Mouse (Mus musculus) liver, embryonic 16.5 days (tissue): Measurements from ENCODE around the gene Slc40a1. TPM values are rescaled to one million over a fixed set of nuclear protein-coding genes. Genes with fewer than 3 reads are reported as not detected.
A peak's percentile ranks its signal among the peaks of the same experiment; 100 is the strongest.

Experiments used
- ATAC-seq: fragments of 200-750 bp; cut with Nextera tagmentation; 2 replicates; pipeline ENCODE4 v1.8.0; 2017; ENCODE audit warnings: low read depth, mild to moderate bottlenecking, moderate number of reproducible peaks, moderate library complexity
- H3K27ac ChIP-seq: fragments of 300-500 bp; sonication (generic); 2 replicates; pipeline ENCODE4 v1.5.1; 2014; ENCODE audit warnings: mild to moderate bottlenecking, low read length
- H3K27me3 ChIP-seq: fragments of 300-500 bp; sonication (generic); 2 replicates; pipeline ENCODE4 v1.6.1; 2014; ENCODE audit warnings: low read depth, low read length, mixed read lengths; ENCODE audit not compliant: control insufficient read depth, insufficient read depth
- H3K36me3 ChIP-seq: fragments of 300-500 bp; sonication (generic); 2 replicates; pipeline ENCODE4 v1.6.1; 2014; ENCODE audit warnings: mild to moderate bottlenecking; ENCODE audit not compliant: control insufficient read depth, insufficient read depth
- H3K4me1 ChIP-seq: fragments of 300-500 bp; sonication (generic); 2 replicates; pipeline ENCODE4 v1.6.1; 2014; ENCODE audit warnings: low read depth, low read length, mixed read lengths; ENCODE audit not compliant: control insufficient read depth
- H3K4me2 ChIP-seq: fragments of 300-500 bp; sonication (generic); 2 replicates; pipeline ENCODE4 v1.6.1; 2014; ENCODE audit warnings: low read depth, low read length, mixed read lengths
- H3K4me3 ChIP-seq: fragments of 300-500 bp; sonication (generic); 2 replicates; pipeline ENCODE4 v1.5.1; 2014; ENCODE audit warnings: low read depth, mild to moderate bottlenecking, low read length
- H3K9ac ChIP-seq: fragments of 300-500 bp; sonication (generic); 2 replicates; pipeline ENCODE4 v1.6.1; 2014; ENCODE audit warnings: low read depth, low read length
- H3K9me3 ChIP-seq: fragments of 300-500 bp; sonication (generic); replicated peaks from 2 replicates; pipeline ENCODE4 v1.6.1; 2016; ENCODE audit warnings: low read length; ENCODE audit not compliant: control insufficient read depth
- WGBS: fragments of 180-500 bp; shearing (Covaris S2); extraction: QIAGEN DNeasy Blood & Tissue Kit; methylation state at CpG from one replicate; pipeline ENCODE4 v1.1.7; 2014; ENCODE audit not compliant: insufficient replicate concordance; 5-methylcytosine and 5-hydroxymethylcytosine counted together
- polyA plus RNA-seq: library from polyadenylated mRNA; unstranded; fragments of >200 nt; fragmentation: Nextera tagmentation; extraction: Ambion mirVana; gene quantifications from 2 replicates; pipeline ENCODE4 v1.2.1, GENCODE M21; 2015

Slc40a1 gene
- polyA plus RNA-seq, result 178 and 179 TPM in 2 replicates

GRCm38 (mm10) chr1:45926393-45926763 is at the start of gene Slc40a1:
TSS of gene Slc40a1 (minus strand) at chr1:45926523.
- 6% methylated on average over 9 of the region's 9 CpGs for WGBS
- H3K4me3 ChIP-seq, result peak within 1 kb of the TSS; percentile 85
- ATAC-seq, result peak; percentile 83
- H3K4me2 ChIP-seq, result peak within 1 kb of the TSS; percentile 88
- peaks cover 19% of the 10 kb centered on the region for H3K4me1 ChIP-seq
- peak within 1 kb of the TSS; percentile 90 for H3K27ac ChIP-seq
- no peaks in the 10 kb centered on the region for H3K27me3 ChIP-seq
- peak within 1 kb of the TSS; percentile 88 for H3K9ac ChIP-seq
- H3K36me3 ChIP-seq, result no peaks in the 10 kb centered on the region; the same call in 1 of the 2 replicates
- H3K9me3 ChIP-seq, result no peaks in the 10 kb centered on the region

DNA sequence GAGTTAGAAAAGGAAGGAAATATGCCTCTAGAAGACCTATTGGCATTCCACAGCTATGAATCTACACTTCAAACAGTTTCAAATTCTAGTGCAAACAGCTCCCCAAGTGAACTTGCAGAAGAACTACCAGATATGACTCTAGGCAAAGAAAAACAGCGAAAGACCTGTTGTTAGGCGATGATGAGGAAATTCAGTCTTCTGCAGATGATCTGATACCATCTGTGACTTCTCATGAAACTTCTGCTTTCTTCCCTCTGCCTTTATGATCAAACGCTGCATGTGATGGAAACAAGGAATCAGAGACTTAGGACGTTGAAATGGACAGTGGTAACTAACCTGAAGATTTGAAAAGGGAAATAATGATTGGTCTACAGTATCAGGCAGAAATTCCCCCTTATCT is 45.0 kb upstream of the Slc40a1 start:
- H3K36me3 ChIP-seq, result no peaks in the 10 kb centered on the region
- H3K4me1 ChIP-seq, result no peaks in the 10 kb centered on the region
- 35% methylated on average over 4 of the region's 4 CpGs for WGBS
- H3K4me3 ChIP-seq, result no peak overlapping the region
- H3K9ac ChIP-seq, result no peak overlapping the region
- no peaks in the 10 kb centered on the region for H3K27me3 ChIP-seq
- no peak overlapping the region for H3K4me2 ChIP-seq
- no peaks in the 10 kb centered on the region for H3K9me3 ChIP-seq
- ATAC-seq, result no peak
- no peak overlapping the region for H3K27ac ChIP-seq

DNA sequence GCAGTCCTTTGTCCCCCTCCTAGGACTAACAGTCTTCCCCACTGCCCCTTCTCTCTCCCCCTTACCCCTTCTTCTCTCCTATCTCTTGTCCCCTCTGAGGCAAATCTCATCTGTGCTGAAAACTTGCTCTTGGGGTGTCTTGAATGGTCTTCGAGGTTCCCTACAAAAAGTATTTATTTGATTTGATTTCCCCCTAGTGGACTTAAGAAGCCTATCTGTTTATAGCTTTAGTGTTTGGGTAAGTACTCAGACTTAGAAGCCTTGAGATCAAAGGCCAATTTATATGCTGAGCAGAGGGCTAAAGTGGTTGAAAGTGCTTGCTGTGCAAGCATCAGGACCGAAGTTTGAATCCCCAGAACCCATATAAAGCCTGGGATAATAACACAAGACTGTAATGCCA is 22.7 kb upstream of the Slc40a1 start:
- H3K36me3 ChIP-seq, result no peaks in the 10 kb centered on the region
- H3K4me1 ChIP-seq, result no peaks in the 10 kb centered on the region
- H3K27ac ChIP-seq, result no peak overlapping the region
- no peak overlapping the region for H3K4me2 ChIP-seq
- no peak overlapping the region for H3K4me3 ChIP-seq
- H3K9me3 ChIP-seq, result no peaks in the 10 kb centered on the region
- no peak for ATAC-seq
- no peaks in the 10 kb centered on the region for H3K27me3 ChIP-seq
- 32% methylated on average over 2 of the region's 2 CpGs for WGBS
- no peak overlapping the region for H3K9ac ChIP-seq

- H3K27ac ChIP-seq, result no peak overlapping the region
- no peak for ATAC-seq
- H3K4me1 ChIP-seq, result no peaks in the 10 kb centered on the region
- H3K27me3 ChIP-seq, result no peaks in the 10 kb centered on the region
- WGBS, result 13% methylated on average over 1 of the region's 1 CpGs
- H3K4me2 ChIP-seq, result no peak overlapping the region
- no peaks in the 10 kb centered on the region for H3K9me3 ChIP-seq
- no peak overlapping the region for H3K4me3 ChIP-seq
- no peaks in the 10 kb centered on the region for H3K36me3 ChIP-seq
- no peak overlapping the region for H3K9ac ChIP-seq
Measured at GRCm38 (mm10) chr1:45947843-45948242, 21.5 kb upstream of the Slc40a1 start.

DNA sequence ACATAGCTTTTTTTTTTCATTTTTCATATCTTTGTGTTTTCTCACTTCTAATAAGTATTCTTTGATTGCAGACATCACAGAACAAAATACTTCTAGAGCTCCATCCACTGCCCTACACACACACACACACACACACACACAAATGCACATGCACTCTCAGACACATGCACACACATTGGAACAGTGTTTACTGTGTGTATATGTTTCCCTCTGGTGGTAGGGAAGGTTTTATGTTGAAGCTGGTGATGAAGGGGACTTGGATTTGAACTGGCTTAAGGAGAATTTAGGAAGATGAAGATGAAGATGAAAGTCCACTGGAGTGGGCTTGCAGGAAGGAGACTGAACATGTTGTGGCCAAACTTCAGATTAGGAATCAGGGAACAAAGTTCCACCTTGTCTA is 4.8 kb upstream of the Slc40a1 start:
- Histone ChIP-seq H3K36me3 (no peaks in the 10 kb centered on the region), H3K9me3 (no peaks in the 10 kb centered on the region), H3K27me3 (no peaks in the 10 kb centered on the region), H3K9ac (no peak overlapping the region), H3K4me2 (no peak overlapping the region), H3K4me1 (peaks cover 14% of the 10 kb centered on the region), H3K4me3 (no peak overlapping the region), H3K27ac (no peak overlapping the region)
- ATAC-seq, result no peak

DNA sequence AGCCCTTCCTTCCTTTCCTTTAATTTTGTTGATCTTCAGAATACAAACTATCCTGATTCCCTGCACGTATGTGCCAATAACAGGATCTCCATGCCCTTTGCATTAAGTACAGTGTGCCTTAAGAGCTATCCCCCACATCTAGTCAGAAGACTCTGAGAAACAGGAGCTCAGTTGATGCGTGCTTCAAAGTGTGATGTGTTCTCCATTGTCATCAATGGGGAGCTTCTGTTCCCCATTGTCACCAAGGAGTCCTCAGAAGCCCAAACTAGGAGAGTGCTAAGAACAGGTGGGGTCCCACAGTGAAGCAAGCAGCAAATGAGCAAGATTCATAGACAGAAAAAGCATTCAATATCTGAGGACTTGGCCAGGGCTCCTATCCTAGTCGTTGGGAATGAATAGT is 588 bp upstream of the Slc40a1 start:
- no peak for ATAC-seq
- Histone ChIP-seq H3K9me3 (no peaks in the 10 kb centered on the region), H3K36me3 (no peaks in the 10 kb centered on the region; the same call in 1 of the 2 replicates), H3K4me3 (peak overlapping the region; percentile 85), H3K27ac (peak overlapping the region; percentile 90), H3K4me2 (peak overlapping the region; percentile 88), H3K27me3 (no peaks in the 10 kb centered on the region), H3K9ac (peak overlapping the region; percentile 25; the same call in 1 of the 2 replicates), H3K4me1 (peaks cover 19% of the 10 kb centered on the region)
- WGBS, result 25% methylated on average over 3 of the region's 3 CpGs

GRCm38 (mm10) chr1:45925500-45926392 is 577 bp downstream of the Slc40a1 start:
- no peaks in the 10 kb centered on the region for H3K9me3 ChIP-seq
- peak overlapping the region; percentile 90 for H3K27ac ChIP-seq
- peaks cover 19% of the 10 kb centered on the region for H3K4me1 ChIP-seq
- no peaks in the 10 kb centered on the region for H3K27me3 ChIP-seq
- peak; percentile 90 for ATAC-seq
- H3K4me3 ChIP-seq, result peak overlapping the region; percentile 85
- no peaks in the 10 kb centered on the region; the same call in 1 of the 2 replicates for H3K36me3 ChIP-seq
- peak overlapping the region; percentile 88 for H3K4me2 ChIP-seq
- under 1% methylated on average over 53 of the region's 53 CpGs for WGBS
- peak overlapping the region; percentile 88 for H3K9ac ChIP-seq

DNA sequence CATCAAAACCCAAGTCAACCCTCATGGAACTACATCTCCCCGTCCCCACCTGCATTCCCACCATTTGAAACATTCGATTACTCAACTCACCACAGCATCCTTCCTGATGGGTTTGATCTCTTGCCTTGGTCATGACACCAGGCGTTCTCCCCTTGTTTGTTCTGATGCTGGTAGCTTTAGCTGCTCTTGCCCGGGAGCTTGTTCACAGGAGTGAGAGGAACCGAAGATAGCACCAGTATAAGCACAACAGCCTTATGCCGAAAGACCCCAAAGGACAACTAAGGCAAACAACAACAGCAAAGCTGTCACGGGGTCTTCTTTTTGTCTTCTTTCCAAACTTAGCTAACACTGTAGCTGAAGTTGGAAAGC is 1.2 kb downstream of the Slc40a1 start:
- Histone ChIP-seq H3K27me3 (no peaks in the 10 kb centered on the region), H3K4me2 (peak overlapping the region; percentile 88), H3K27ac (peak overlapping the region; percentile 90), H3K9me3 (no peaks in the 10 kb centered on the region), H3K9ac (peak overlapping the region; percentile 88), H3K36me3 (no peaks in the 10 kb centered on the region; the same call in 1 of the 2 replicates), H3K4me1 (peaks cover 19% of the 10 kb centered on the region), H3K4me3 (peak overlapping the region; percentile 85)
- WGBS, result 2% methylated on average over 7 of the region's 7 CpGs
- ATAC-seq, result peak; percentile 17

DNA sequence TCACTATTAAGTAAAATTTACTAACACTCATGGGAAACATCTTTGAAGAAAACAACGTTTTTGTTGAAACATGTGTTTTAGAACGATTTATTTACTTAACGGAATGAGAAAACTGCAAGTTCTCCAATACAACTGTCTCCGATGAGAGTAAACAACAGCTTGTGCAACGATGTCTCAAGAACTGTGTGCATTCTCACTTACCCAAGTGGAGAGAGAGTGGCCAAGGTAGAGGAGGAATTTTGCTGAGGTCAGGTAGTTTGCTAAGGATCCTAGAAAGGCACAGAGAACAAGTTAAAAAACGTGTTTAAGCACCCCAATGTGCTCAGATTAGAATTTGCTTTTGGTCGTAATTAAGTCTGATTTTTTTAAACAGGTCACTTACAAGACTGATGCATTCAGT is 1.8 kb downstream of the Slc40a1 start:
- H3K9me3 ChIP-seq, result no peaks in the 10 kb centered on the region
- WGBS, result 47% methylated on average over 7 of the region's 7 CpGs
- peak overlapping the region; percentile 88 for H3K9ac ChIP-seq
- peaks cover 19% of the 10 kb centered on the region for H3K4me1 ChIP-seq
- H3K4me3 ChIP-seq, result peak overlapping the region; percentile 85
- H3K36me3 ChIP-seq, result peaks cover 5% of the 10 kb centered on the region; the same call in 1 of the 2 replicates
- H3K27me3 ChIP-seq, result no peaks in the 10 kb centered on the region
- peak overlapping the region; percentile 88 for H3K4me2 ChIP-seq
- no peak for ATAC-seq
- H3K27ac ChIP-seq, result no peak overlapping the region
